Mouse (Mus musculus): ENCODE results near the gene Actr5. TPM values are rescaled to one million over a fixed set of nuclear protein-coding genes. Genes with fewer than 3 reads are reported as not detected.

The Actr5 gene
- polyA plus RNA-seq, 1 experiment from 2014 or later: 10.5 TPM

DNA sequence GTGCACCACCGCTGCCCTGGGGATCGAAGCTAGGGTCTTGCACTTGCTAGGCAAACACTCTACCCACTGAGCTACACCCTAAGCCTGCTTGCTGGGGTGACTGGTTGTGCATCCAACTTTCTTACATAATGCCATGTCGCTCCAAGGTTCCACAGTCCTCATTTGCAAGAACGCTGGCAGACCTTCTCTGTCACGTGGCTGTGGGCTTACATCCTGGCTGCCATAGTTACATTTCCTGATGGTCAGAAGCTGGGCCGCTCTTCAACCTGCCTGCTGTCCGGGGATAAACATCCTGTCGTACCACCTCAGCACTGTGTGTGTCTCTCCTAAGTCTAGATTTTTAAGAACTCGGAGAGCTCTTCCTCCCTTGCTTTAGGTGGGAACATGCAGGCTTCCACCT, 30.0 kb downstream of the Actr5 start:
- no peak overlapping the region for H3K9ac ChIP-seq
- no peaks in the 10 kb centered on the region; the same call in 1 of the 2 replicates for H3K4me1 ChIP-seq (replicated peaks)
- H3K9me3 ChIP-seq: no peaks in the 10 kb centered on the region
- no peak overlapping the region for H3K27ac ChIP-seq (replicated peaks)
- no peak for ATAC-seq (ENCODE audit: low read depth)
- no peak overlapping the region for H3K4me3 ChIP-seq
- H3K27me3 ChIP-seq: no peaks in the 10 kb centered on the region
- WGBS: 85% methylated on average over 9 of the region's 9 CpGs
- H3K4me2 ChIP-seq: no peak overlapping the region
- no peaks in the 10 kb centered on the region for H3K36me3 ChIP-seq

DNA sequence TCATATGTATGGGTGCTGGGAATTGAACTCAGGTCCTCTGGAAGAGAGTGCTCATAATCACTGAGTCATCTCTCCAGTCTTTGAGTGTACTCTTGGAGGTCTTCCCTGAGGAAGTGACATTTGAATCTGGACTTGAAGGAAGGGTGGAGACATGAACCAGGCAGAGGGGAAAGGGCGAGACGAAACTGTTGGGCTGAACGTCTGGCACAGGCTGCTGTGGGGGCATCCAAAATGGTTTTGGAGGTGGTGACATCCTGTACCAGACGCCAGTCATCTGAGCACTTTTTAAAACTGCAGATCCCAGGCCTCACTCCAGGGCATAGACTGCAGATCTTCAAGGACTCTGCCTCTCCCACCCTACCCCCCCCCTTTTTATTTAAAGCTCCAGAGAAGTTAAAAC, 31.1 kb downstream of the Actr5 start:
- H3K4me3 ChIP-seq: no peak overlapping the region
- no peaks in the 10 kb centered on the region for H3K9me3 ChIP-seq
- H3K27ac ChIP-seq (replicated peaks): no peak overlapping the region
- no peaks in the 10 kb centered on the region for H3K36me3 ChIP-seq
- no peak overlapping the region for H3K4me2 ChIP-seq
- H3K4me1 ChIP-seq (replicated peaks): no peaks in the 10 kb centered on the region; the same call in 1 of the 2 replicates
- H3K27me3 ChIP-seq: no peaks in the 10 kb centered on the region
- ATAC-seq (ENCODE audit: low read depth): no peak
- WGBS: 87% methylated on average over 4 of the region's 4 CpGs
- H3K9ac ChIP-seq: no peak overlapping the region

DNA sequence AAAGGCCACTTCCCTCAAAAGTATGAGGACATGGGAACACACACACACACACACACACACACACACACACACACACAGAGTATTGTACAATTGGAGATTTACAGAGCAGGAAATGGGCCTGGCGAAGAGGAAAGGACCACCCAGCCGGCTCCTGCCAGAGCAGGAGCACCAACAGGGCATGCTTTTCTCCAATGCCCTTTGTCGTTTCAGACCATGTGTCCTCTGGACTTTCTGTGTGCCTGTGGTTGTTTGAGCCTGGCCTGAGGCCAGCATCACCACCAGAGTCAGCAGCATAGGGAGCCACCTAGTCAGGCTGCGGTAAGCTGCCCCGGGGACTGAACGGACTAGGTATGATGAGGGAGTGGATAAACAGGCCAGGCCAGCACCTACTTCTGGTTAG, 34.1 kb downstream of the Actr5 start:
- 52% methylated on average over 6 of the region's 6 CpGs for WGBS
- no peak for ATAC-seq (ENCODE audit: low read depth)
- Histone ChIP-seq H3K4me2 (no peak overlapping the region), H3K36me3 (no peaks in the 10 kb centered on the region), H3K9ac (no peak overlapping the region), H3K27me3 (no peaks in the 10 kb centered on the region), H3K4me1 (replicated peaks) (no peaks in the 10 kb centered on the region; the same call in 1 of the 2 replicates), H3K9me3 (no peaks in the 10 kb centered on the region), H3K4me3 (no peak overlapping the region), H3K27ac (replicated peaks) (no peak overlapping the region)

DNA sequence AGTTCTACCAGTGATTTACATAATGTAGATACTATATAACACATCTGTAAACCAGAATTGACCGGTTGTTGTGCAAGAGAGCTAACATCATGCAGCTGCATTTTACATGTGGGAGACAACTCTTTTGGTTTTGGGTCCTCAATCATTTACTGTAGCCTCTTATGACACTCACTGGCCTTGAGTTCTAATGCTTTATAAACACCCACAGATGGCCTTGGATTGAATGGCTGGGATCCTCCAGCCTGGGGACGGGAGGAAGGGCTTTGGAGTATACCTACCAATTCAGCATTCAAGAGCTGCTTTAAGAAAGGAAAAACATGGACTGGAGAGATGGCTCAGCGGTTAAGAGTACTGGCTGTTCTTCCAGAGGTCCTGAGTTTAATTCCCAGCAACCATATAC, 34.7 kb downstream of the Actr5 start:
- H3K27ac ChIP-seq (replicated peaks): no peak overlapping the region
- H3K36me3 ChIP-seq: no peaks in the 10 kb centered on the region
- no peaks in the 10 kb centered on the region for H3K9me3 ChIP-seq
- ATAC-seq (ENCODE audit: low read depth): no peak
- no peak overlapping the region for H3K9ac ChIP-seq
- H3K4me1 ChIP-seq (replicated peaks): no peaks in the 10 kb centered on the region; the same call in 1 of the 2 replicates
- WGBS: 85% methylated on average over 3 of the region's 3 CpGs
- no peak overlapping the region for H3K4me3 ChIP-seq
- H3K4me2 ChIP-seq: no peak overlapping the region
- H3K27me3 ChIP-seq: no peaks in the 10 kb centered on the region

DNA sequence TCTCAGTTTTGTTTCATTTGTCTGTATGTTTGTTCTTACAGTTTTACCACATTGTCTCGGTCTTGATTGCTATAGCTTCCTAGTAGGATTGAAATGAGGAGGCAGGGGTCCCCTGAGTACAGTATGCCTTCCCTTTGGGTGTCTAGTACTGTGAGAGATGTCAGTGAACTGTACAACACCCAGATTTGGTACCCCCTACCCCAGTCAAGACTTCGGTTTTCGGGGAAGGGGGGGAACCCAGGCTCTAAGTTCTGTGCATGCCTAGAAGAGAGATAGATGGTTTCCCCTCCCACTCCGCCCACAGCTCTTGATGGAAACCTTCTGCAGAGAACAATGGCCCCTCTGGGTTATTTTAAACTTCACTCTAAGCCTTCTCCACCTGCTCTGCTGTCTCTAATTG, 40.4 kb downstream of the Actr5 start, which contains the start of gene Ppp1r16b:
Gene Ppp1r16b, plus strand, starts transcription at position 301 of the 400 bp plus-strand sequence.
- ATAC-seq (ENCODE audit: low read depth): no peak
- Histone ChIP-seq H3K4me3 (no peak within 1 kb of the TSS), H3K36me3 (no peaks in the 10 kb centered on the region), H3K4me1 (replicated peaks) (peaks cover 31% of the 10 kb centered on the region), H3K9ac (no peak within 1 kb of the TSS), H3K27me3 (peaks cover 31% of the 10 kb centered on the region), H3K27ac (replicated peaks) (peak within 1 kb of the TSS; percentile 30; the same call in 1 of the 2 replicates), H3K9me3 (no peaks in the 10 kb centered on the region), H3K4me2 (no peak within 1 kb of the TSS)
- 66% methylated on average over 4 of the region's 4 CpGs for WGBS

DNA sequence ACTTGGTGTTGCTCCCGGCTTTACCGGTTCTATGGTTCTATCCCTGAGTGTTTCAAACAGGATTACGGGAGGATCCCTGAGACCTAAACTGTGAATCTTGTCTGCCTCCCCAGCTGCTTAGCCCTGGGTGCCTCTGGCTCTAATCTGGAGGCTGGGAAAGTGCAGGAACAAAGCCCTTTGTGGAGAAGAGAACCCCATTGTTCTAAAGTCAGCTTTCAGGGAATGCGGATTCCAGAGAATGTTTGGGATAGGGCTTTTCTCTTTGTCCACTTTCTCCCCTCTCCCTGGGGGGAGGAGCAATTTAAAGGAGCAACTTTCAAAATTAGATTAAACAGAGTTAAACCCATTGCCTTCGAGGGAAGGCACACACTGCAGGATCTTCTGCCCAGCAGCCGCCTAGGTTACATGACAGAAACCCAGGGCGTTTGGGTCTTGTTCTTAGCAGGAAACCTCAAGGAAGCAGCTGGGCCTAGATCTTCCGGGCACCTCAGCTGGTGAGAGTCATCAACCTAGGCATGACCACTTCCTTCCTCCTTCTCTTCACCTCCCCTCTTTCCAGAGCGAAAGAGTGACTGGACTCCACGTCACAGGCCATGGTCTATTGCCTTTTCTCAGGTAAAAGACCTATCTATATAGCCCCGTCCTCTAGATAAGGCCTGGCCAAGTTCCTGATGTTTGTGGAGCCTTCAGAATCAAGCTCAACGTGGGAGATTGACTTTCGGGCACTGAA, 41.5 kb downstream of the Actr5 start:
- peak overlapping the region; percentile 98 for H3K4me2 ChIP-seq
- no peaks in the 10 kb centered on the region for H3K36me3 ChIP-seq
- H3K9me3 ChIP-seq: no peaks in the 10 kb centered on the region
- 0 out of 2 replicates have a peak overlapping the region, but pooled peaks have one; percentile 61 for H3K27ac ChIP-seq (replicated peaks)
- WGBS: 38% methylated on average over 13 of the region's 13 CpGs
- H3K4me3 ChIP-seq: no peak overlapping the region
- ATAC-seq (ENCODE audit: low read depth): no peak
- H3K4me1 ChIP-seq (replicated peaks): peaks cover 31% of the 10 kb centered on the region
- peaks cover 40% of the 10 kb centered on the region for H3K27me3 ChIP-seq
- H3K9ac ChIP-seq: no peak overlapping the region

DNA sequence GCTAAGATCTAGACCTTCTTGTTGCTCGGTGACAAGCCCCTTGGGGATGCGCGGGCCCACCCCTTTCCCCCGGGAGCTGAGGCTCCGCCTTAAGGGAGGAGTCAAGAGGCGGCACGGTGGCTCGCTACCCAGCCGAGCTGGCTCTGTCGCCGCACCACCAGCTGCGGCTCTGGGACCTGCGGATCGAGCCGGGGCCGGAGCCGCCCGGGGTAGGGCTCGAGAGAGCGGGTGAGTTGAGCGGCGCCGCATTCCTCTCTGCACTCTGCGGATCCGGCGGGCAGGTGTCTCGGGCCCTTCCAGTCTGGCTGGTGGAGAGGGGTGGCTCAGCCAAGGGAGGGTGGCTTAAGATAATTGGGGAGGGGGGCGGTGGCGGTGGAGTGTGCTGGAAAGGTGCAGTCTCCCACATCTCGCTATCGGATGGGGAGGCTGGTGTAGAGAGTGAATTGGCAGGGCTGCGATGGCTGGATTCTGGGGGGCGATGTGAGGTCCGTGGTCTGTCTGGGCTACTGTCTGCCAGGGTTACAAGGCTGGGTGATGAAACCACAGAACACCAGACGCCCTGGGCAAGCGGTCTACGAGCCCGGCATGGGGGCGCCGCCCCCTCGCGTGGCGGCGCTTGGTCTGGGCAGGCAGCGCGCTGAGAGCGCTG, 42.5 kb downstream of the Actr5 start:
- H3K9me3 ChIP-seq: no peaks in the 10 kb centered on the region
- peak overlapping the region; percentile 61 for H3K4me3 ChIP-seq
- H3K4me2 ChIP-seq: peak overlapping the region; percentile 98
- peaks cover 40% of the 10 kb centered on the region for H3K27me3 ChIP-seq
- H3K36me3 ChIP-seq: no peaks in the 10 kb centered on the region
- H3K27ac ChIP-seq (replicated peaks): peak overlapping the region; percentile 61
- ATAC-seq (ENCODE audit: low read depth): peak; percentile 82
- under 1% methylated on average over 47 of the region's 47 CpGs for WGBS
- H3K9ac ChIP-seq: peak overlapping the region; percentile 80
- peaks cover 32% of the 10 kb centered on the region for H3K4me1 ChIP-seq (replicated peaks)

DNA sequence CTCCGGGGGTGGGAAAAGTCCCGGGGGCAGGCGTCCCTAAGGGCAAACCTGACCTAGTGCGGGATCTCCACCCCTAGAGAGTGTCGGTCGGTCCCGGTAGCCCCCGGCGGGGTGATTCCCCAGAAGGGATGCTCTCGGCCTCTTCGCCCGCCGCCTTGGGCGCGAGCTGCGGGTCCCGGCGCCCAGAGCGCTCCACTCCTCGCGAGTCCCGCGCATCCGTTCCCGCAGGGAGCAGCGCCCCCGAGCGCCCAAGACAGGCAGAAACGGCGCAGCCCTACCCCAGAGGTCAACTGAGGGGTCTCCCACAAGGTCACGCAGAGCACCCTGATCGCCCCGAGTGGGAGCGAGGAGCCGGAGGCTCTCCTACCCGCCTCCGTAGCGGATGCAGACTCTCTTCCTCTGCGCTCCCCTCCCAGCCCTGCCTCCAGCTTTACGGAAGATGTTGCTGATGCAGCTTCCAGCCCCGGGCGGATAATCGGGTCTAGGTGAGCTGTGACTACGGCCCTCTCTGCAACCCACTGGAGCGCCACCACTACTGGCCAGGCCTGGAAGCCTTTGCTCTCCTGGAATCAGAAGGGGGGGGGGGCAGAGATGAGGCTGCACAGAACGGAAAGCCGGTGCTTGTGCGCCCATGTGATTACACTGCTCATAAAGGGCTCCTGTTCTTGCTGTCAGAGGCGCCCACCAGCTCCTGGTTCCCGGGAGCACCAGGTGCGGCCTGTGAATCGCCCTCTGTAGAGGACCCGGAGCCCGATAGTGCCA, 43.2 kb downstream of the Actr5 start:
- Histone ChIP-seq H3K27me3 (peaks cover 40% of the 10 kb centered on the region), H3K4me1 (replicated peaks) (peaks cover 39% of the 10 kb centered on the region), H3K4me2 (peak overlapping the region; percentile 98), H3K27ac (replicated peaks) (peak overlapping the region; percentile 61), H3K36me3 (no peaks in the 10 kb centered on the region), H3K4me3 (peak overlapping the region; percentile 61), H3K9ac (peak overlapping the region; percentile 80), H3K9me3 (no peaks in the 10 kb centered on the region)
- ATAC-seq (ENCODE audit: low read depth): peak; percentile 40
- WGBS: under 1% methylated on average over 51 of the region's 54 CpGs

DNA sequence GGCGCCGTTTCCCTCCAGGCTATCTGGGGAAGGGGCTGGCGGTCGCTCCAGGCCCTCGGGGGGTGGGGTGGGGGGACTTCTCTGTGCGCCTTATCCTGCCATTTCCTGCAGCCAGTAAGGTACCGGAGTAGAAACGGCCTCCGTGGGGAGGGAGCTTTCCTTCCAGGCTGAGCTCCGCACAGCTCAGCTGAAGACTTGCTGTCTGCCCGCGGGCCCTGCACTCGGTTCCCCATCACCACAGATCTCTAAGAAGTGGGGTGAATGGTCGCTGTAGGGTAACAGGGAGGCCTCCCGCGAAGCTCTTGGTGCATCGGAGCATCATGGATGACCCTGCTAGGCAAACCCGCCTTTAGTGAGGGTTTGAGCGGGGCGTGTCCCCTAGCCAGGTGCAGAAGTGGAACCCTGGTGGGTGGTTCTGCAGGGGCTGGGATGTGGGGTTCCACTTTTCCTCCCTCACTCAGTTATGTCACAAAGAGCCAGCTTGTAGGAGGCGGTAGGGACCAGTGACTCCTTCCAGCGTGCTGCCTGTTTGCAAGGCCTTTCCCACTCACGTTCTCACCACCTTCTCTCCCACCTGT, 43.8 kb downstream of the Actr5 start:
- Histone ChIP-seq H3K4me2 (peak overlapping the region; percentile 98), H3K27ac (replicated peaks) (peak overlapping the region; percentile 61), H3K4me3 (peak overlapping the region; percentile 61), H3K36me3 (no peaks in the 10 kb centered on the region), H3K9me3 (no peaks in the 10 kb centered on the region), H3K4me1 (replicated peaks) (peaks cover 46% of the 10 kb centered on the region), H3K27me3 (peaks cover 40% of the 10 kb centered on the region), H3K9ac (peak overlapping the region; percentile 80)
- 9% methylated on average over 23 of the region's 23 CpGs for WGBS
- peak; percentile 28 for ATAC-seq (ENCODE audit: low read depth)

DNA sequence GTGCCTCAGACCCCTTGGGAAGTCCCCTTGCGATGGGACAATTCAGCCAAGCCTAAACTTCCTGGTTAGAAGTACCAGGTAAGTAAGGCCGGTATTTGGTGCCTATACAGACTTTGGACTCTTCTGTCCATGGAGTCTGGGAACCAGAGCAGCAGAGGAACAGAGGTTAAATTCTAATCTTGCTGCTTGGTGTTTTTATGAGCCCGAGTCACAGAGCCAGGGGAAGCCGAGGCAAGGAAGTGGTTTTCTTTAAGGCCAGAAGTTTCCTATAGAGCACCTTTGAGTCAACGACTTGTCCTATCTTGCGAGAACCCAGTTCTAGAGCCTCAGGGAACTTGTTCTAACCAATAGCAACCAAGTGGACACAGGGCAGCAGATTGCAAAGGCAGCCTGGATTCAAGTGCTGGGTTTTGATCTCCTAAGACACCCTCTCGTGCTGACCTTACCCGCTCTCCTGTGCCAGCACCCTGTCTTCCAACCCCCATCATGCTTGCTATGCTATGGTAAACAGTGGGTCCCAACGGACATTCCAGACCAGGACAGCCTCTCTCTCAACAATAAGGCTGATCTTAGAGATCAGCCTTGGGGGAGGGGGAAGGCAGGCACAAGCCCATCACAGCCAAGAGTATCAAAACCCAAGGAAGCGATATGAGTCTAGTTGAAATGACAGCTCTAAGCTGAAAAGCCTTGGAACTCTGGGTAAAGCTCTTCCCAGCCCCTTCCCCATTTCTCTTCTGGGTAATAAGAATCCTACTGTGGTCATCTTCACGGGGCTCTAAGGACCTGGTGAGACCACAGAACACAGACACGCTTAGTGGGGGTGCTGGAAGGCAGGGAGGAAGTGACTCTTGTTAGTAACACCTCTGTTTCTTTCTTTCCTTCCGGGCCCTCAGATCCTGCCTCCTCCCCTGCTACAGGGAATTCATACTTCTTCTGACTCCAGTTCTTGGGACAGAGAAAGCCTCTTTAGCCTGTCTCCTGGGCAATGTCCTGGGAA, 44.8 kb downstream of the Actr5 start:
- peaks cover 40% of the 10 kb centered on the region for H3K27me3 ChIP-seq
- no peaks in the 10 kb centered on the region for H3K36me3 ChIP-seq
- ATAC-seq (ENCODE audit: low read depth): no peak
- peaks cover 52% of the 10 kb centered on the region for H3K4me1 ChIP-seq (replicated peaks)
- H3K4me3 ChIP-seq: peak overlapping the region; percentile 61; the same call in 1 of the 2 replicates
- no peaks in the 10 kb centered on the region for H3K9me3 ChIP-seq
- no peak overlapping the region for H3K9ac ChIP-seq
- 61% methylated on average over 13 of the region's 13 CpGs for WGBS
- no peak overlapping the region for H3K27ac ChIP-seq (replicated peaks)
- peak overlapping the region; percentile 98 for H3K4me2 ChIP-seq

DNA sequence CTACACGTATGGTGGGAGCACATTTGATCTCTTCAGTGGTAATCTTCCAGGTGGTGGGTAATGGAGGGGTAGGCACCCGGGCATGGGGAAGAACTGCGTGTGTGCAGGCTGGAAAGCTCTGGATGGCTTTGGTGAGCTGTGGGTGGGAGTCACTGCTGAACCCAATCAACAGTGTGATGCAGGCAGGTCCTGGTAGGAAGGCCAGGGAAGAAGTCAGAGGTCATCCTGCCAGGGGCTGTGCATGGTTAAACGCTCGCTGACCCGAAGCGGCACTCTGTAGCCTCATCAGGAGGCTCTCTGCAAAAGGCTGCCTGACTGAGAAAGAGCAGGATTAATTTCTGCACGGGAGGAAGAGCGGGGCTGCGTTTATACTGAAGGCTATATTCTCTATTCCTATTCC, 45.9 kb downstream of the Actr5 start:
- Histone ChIP-seq H3K9me3 (no peaks in the 10 kb centered on the region), H3K9ac (no peak overlapping the region), H3K4me3 (no peak overlapping the region), H3K4me1 (replicated peaks) (peaks cover 52% of the 10 kb centered on the region), H3K36me3 (no peaks in the 10 kb centered on the region), H3K4me2 (no peak overlapping the region), H3K27me3 (peaks cover 40% of the 10 kb centered on the region), H3K27ac (replicated peaks) (no peak overlapping the region)
- 55% methylated on average over 10 of the region's 10 CpGs for WGBS
- no peak for ATAC-seq (ENCODE audit: low read depth)

All from neural tube, embryonic 13.5 days (tissue).